Comparison of ENCODE assay signal across 8 mouse cellular contexts in genomic region chr8:108697589-108697988, GRCm38 (mm10).
DNase-seq lines count a peak whose midpoint lies in the region; ATAC-seq lines count a peak whose summit lies in the region.
"Had no signal": no experiment of that assay in that cellular context is flagged by ENCODE, and none has a peak within 500 bp of the region (broad histone marks: within the 10 kb centered on the region; RNA-seq: fewer than 3 reads in every experiment).

No protein-coding gene starts in this region.

- peak overlapping the region; percentile 30 for H3K4me2 ChIP-seq in lung, embryonic 15.5 days
- peak overlapping the region; percentile 82 for H3K4me2 ChIP-seq in embryonic facial prominence, embryonic 13.5 days
- peak overlapping the region; percentile 14 for H3K4me2 ChIP-seq in hindbrain, embryonic 15.5 days
- peak overlapping the region; percentile 22 for H3K4me2 ChIP-seq in neural tube, embryonic 12.5 days (replicated peaks)

- ATAC-seq in lung, embryonic 15.5 days (ENCODE audit: borderline replicate concordance, extremely low read depth, low FRiP score, low TSS enrichment): no peak
- ATAC-seq in embryonic facial prominence, embryonic 13.5 days (ENCODE audit: insufficient number of reproducible peaks, insufficient read depth, low FRiP score, low TSS enrichment, low read depth): no peak
- peak; percentile 69; the same call in 1 of the 2 replicates for ATAC-seq in hindbrain, embryonic 15.5 days (ENCODE audit: low FRiP score, low read depth)
- no peak for ATAC-seq in neural tube, embryonic 12.5 days (ENCODE audit: low FRiP score, low read depth)

- peaks cover 56% of the 10 kb centered on the region for H3K4me1 ChIP-seq in lung, embryonic 15.5 days
- H3K4me1 ChIP-seq in embryonic facial prominence, embryonic 13.5 days: peaks cover 54% of the 10 kb centered on the region
- peaks cover 28% of the 10 kb centered on the region for H3K4me1 ChIP-seq in hindbrain, embryonic 15.5 days (replicated peaks)
- peaks cover 56% of the 10 kb centered on the region for H3K4me1 ChIP-seq in neural tube, embryonic 12.5 days

- H3K27ac ChIP-seq in lung, embryonic 15.5 days: no peak overlapping the region
- peak overlapping the region; percentile 51; the same call in 1 of the 2 replicates for H3K27ac ChIP-seq in embryonic facial prominence, embryonic 13.5 days
- H3K27ac ChIP-seq in hindbrain, embryonic 15.5 days (replicated peaks): peak overlapping the region; percentile 36
- H3K27ac ChIP-seq in neural tube, embryonic 12.5 days: peak overlapping the region; percentile 26; the same call in 1 of the 2 replicates

- no peaks in the 10 kb centered on the region for H3K36me3 ChIP-seq in lung, embryonic 15.5 days
- H3K36me3 ChIP-seq in embryonic facial prominence, embryonic 13.5 days: no peaks in the 10 kb centered on the region
- H3K36me3 ChIP-seq in hindbrain, embryonic 15.5 days: no peaks in the 10 kb centered on the region
- H3K36me3 ChIP-seq in neural tube, embryonic 12.5 days: no peaks in the 10 kb centered on the region

- H3K27me3 ChIP-seq in lung, embryonic 15.5 days: peaks cover 54% of the 10 kb centered on the region
- H3K27me3 ChIP-seq in embryonic facial prominence, embryonic 13.5 days: peaks cover 56% of the 10 kb centered on the region
- H3K27me3 ChIP-seq in hindbrain, embryonic 15.5 days: peaks cover 51% of the 10 kb centered on the region
- H3K27me3 ChIP-seq in neural tube, embryonic 12.5 days (replicated peaks): peaks cover 45% of the 10 kb centered on the region

- 11% methylated on average over 13 of the region's 13 CpGs for WGBS in lung, embryonic 15.5 days
- 2% methylated on average over 13 of the region's 13 CpGs for WGBS in embryonic facial prominence, embryonic 13.5 days
- 2% methylated on average over 13 of the region's 13 CpGs for WGBS in hindbrain, embryonic 15.5 days
- WGBS in neural tube, embryonic 12.5 days: under 1% methylated on average over 13 of the region's 13 CpGs

- H3K9me3 ChIP-seq in lung, embryonic 15.5 days: no peaks in the 10 kb centered on the region
- H3K9me3 ChIP-seq in embryonic facial prominence, embryonic 13.5 days: no peaks in the 10 kb centered on the region
- no peaks in the 10 kb centered on the region for H3K9me3 ChIP-seq in hindbrain, embryonic 15.5 days
- no peaks in the 10 kb centered on the region for H3K9me3 ChIP-seq in neural tube, embryonic 12.5 days

- no peak for DNase-seq in lung, postnatal 36 days
- no peak for DNase-seq in cerebellum, adult 9-10 months
- DNase-seq in left cerebral cortex, adult 11 months (ENCODE audit: low spot score): no peak
- DNase-seq: thymus, postnatal 36 days had no signal

- H3K9ac ChIP-seq in lung, embryonic 15.5 days: no peak overlapping the region
- H3K9ac ChIP-seq in embryonic facial prominence, embryonic 13.5 days: peak overlapping the region; percentile 57; the same call in 1 of the 2 replicates
- H3K9ac ChIP-seq in hindbrain, embryonic 15.5 days: no peak overlapping the region
- H3K9ac ChIP-seq in neural tube, embryonic 12.5 days: 0 out of 2 replicates have a peak overlapping the region, but pooled peaks have one; percentile 17

- no peak overlapping the region for H3K4me3 ChIP-seq in lung, embryonic 15.5 days
- peak overlapping the region; percentile 23 for H3K4me3 ChIP-seq in embryonic facial prominence, embryonic 13.5 days
- H3K4me3 ChIP-seq in hindbrain, embryonic 15.5 days: no peak overlapping the region
- H3K4me3 ChIP-seq in neural tube, embryonic 12.5 days: peak overlapping the region; percentile 13; the same call in 1 of the 2 replicates

Comparison
In these comparisons a context has a peak if more than half of its experiments do, and no peak if none do; other contexts are left out.
1. H3K4me2 ChIP-seq: peak in every context shown above with its lines; median percentile 82 in embryonic facial prominence, embryonic 13.5 days; 30 in lung, embryonic 15.5 days; 22 in neural tube, embryonic 12.5 days; 14 in hindbrain, embryonic 15.5 days.
2. H3K4me3 ChIP-seq: peak in embryonic facial prominence, embryonic 13.5 days (single experiment) and neural tube, embryonic 12.5 days (single experiment); none in lung, embryonic 15.5 days (single experiment) and hindbrain, embryonic 15.5 days (single experiment).
3. H3K9ac ChIP-seq: peak in embryonic facial prominence, embryonic 13.5 days (single experiment) and neural tube, embryonic 12.5 days (single experiment); none in lung, embryonic 15.5 days (single experiment) and hindbrain, embryonic 15.5 days (single experiment).